Mouse (Mus musculus): ENCODE measurements around the gene Tmem115.
"Not testable (repeated sequence)": the region's sequence is repeated elsewhere in the genome, so short reads cannot be mapped to it uniquely, and the experiment has no call there.

Gene Tmem115

DNA sequence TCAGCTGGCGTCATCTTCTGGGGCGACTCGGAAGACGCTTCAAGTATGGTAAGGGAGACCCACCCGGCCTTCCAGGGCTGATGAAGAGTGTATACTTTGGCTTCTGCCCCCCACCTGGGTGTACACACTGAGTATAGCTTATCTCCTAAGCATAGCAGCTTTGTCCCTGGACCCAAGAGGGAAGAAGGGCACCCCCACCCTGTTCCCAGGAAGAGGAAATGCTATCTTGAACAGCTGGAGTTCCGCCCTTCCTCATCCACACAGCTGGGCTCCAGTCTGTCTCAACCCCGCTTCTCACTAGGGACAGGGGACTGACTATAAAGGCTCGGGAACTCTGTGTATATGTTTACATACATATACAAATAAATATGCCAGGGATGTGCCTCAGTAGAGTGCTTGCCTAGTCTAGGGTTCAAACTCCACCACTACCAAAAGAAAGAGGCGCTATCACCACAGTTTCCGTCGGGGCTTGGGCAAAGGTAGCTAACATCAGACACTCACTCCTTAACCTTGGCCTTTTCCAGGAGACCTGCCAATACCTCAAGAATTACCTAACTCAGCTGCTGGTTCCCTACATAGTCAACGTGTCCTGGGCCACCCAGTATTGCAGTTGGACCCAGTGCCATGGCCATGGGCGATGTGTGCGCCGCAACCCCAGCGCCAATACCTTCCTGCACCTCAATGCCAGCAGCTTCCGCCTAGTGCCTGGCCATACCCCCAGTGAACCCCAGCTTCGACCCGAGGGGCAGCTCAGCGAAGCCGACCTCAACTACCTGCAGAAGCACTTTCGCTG lies 38.0 kb downstream of the Tmem115 start:
- DNase-seq (ENCODE audit: low read depth) = no peak

DNA sequence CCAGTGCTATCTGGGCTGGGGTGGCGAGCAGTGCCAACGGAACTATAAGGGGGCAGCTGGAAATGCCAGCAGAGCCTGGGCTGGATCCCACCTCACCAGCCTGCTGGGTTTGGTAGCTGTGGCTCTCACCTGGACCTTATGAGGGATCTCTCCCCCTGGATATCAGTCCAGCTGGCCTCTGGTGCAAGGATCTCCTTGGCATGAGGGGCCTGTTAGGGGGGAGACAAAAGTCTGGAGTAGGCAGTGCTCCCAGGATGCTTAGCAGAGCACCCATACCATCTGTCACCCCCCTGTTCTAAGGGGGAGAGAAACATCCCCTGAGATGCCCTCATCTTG lies 38.5 kb downstream of the Tmem115 start:
- DNase-seq (ENCODE audit: low read depth) = no peak

DNA sequence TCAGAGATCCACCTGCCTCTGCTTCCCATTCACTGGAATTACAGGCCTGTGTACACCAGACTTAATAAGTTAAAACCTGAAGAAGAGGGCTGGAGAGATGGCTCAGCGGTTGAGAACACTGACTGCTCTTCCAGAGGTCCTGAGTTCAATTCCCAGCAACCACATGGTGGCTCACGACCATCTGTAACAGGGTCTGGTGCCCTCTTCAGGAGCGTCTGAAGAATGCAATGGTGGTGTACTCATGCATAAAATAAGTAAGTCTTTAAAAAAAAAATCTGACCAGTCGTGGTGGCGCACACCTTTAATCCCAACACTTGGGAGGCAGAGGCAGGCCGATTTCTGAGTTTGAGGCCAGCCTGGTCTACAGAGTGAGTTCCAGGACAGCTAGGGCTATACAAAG lies 40.0 kb downstream of the Tmem115 start:
- not testable (repeated sequence) for DNase-seq (ENCODE audit: low read depth)

DNA sequence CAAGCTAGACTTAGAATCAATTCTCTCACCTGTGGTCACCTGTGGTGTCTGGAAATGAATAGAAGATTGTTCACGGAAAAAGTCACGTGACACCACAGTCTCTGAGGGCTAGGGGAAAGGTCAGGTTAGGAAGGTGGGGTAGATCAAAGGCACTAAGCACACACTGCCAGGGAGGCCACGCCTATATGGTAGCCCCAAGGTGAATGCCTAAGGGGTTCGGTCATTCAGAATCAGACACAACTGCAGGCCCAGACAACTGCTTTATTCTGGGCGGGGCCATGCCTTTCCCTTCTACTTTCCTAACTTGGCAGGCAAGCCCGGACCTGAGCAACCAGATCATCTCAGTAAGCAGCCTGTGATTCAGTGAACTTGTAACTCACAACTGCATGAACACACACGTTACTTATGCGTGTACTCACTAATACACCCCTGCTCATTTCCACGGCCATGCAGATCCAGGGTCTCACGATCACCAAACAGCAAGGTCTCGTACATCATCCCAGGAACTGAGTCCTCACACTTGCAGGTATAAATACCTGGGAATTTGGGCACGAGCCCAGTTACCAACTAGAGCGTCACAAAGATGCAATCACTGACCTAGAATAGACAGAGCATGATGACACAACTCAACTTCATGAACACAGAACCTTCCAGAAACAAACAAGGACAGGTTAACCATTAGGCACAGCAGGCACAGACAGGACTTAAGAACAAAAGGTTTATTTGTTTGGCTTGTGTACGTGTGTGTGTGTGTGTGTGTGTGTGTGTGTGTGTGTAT lies 42.0 kb downstream of the Tmem115 start:
- no peak for DNase-seq (ENCODE audit: low read depth)

DNA sequence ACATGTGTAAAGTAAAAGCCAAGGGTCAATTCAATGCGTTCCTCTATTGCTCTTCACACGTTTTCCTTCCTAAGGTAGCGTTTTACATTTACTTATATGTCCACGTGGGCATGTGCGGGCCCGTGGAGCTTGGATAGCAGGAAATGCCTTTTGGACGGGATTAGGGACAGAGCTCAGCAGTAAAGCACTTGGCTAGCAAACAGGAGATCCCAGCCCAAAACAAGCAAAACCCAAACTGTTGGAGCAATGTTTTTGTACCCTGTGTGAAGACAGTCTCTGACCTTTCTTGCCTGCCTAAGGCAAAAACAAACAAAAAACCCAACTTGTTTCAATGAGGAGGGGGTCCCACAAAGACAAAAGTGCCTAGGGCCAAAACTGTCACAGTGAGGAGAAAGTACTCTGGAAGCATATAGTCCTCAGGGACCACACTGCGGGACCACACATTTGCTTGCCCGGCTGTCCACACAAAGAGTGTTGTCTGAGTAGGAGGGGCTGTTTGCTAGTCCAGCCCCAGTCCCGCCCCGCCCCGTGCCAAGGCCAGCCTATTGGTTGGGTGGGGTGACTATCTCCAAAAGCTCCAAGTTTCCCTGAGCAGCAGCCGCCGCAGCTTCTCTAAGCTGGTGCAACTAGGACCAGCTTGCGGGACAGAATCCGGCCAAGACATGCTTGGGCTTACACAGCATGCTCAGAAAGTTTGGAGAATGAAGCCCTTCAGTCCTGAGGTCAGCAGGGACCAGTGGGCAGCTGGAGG lies 42.8 kb downstream of the Tmem115 start, which contains the start of gene Hyal1:
Gene Hyal1 (plus strand): TSS at position 571 of the 751 bp plus-strand sequence.
- DNase-seq (ENCODE audit: low read depth) = peak; percentile 81

DNA sequence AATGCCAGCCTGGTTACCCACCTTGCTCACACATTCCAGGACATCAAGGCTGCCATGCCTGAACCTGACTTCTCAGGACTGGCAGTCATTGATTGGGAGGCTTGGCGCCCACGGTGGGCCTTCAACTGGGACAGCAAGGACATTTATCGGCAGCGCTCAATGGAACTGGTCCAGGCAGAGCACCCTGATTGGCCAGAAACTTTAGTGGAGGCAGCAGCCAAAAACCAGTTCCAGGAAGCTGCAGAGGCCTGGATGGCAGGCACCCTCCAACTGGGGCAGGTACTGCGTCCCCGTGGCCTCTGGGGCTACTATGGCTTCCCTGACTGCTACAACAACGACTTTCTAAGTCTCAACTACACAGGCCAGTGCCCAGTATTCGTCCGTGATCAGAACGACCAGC lies 44.1 kb downstream of the Tmem115 start:
- DNase-seq (ENCODE audit: low read depth) = no peak

DNA sequence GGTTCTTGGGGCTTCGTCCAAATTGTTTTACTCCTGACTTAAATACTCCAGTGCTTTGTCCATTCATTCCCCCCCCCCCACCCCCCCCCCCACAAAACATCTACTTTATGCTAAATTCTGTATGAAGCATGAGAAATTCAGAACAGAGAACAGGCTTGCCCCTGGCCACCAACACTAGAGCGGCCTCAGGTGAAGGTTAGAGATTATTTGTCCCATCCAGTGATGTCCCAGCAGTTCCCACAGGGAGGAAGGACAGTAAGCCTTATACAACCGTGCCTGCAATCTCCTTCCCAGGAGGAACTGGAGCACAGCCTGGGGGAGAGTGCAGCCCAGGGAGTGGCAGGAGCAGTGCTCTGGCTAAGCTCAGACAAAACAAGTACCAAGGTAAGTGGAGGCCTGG lies 44.8 kb downstream of the Tmem115 start, which contains the start of gene Naa80:
Gene Naa80 (plus strand): TSS at position 301 of the 400 bp plus-strand sequence.
- DNase-seq (ENCODE audit: low read depth) = no peak

DNA sequence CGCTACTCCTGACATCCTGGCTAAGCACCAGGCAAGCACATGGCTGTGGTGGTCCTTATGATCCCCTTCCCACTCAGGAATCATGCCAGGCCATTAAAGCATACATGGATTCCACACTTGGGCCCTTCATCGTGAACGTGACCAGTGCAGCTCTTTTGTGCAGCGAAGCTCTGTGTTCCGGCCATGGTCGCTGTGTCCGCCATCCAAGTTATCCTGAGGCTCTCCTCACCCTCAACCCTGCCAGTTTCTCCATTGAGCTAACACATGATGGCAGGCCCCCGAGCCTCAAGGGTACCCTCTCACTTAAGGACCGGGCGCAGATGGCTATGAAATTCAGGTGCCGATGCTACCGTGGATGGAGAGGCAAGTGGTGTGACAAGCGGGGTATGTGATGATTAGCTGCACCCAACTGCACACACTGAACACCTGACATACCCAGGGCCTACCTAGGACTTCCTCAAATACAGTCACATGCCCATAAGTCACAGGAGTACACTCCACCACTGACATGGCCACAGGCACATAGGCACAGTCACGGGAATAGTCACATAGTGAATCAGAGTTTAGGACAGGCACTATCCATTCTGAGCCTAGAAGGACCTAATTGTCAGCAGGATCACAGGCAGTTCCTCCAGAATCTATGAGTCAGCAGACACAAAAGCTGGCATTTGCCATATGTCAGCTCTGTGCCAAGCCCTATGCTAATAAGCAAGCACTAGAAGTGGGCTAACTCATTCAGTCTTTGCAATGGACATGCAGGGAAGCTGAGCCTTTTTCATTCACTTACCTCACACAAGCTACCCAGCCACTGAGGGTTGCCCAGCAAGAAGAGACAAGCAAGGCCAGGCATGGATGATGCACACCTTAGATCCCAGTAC lies 45.5 kb downstream of the Tmem115 start:
- DNase-seq (ENCODE audit: low read depth) = no peak

DNA sequence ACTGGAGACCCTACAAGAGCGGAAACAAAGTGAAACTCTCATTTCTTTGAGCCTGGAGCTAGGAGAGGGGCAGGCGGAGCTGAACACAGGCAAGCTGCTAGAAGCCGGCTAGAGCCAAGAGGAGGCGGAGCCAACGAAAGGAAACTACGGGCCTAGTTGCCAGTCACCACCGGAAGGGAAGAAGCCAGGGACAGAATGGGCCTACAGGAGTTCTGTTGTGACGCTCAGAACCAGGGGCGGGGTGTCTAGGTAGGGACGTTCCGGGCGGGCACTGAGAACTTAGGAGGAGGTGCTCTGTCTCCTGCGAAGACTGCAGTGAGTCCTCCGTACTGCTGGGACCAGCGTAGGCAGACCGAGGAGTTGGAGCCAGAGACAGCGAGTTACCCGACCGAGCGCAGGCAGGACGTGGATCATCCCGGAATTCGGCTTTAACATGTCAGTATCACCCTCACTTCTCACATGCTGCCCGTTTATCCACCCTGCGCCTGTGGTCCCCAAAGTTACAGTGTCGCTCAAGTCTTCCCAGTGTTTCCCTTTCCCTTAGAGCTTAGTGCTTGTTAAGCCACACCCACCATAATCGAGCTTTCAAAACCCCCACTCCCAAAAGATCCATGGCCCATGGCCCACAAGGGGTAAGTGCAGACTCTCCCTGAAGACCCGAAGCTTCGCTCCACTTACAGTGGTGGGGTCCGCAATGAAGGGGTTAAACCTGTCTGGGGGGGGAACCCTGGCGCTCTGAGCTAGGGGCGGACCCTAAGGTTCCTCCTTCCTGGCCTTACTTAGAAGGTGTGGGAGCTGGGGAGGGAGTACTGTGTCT lies 47.0 kb downstream of the Tmem115 start, which contains the start of gene Hyal3:
Gene Hyal3 (plus strand): TSS at position 318 of the 817 bp plus-strand sequence.
- DNase-seq (ENCODE audit: low read depth) = peak; percentile 85

DNA sequence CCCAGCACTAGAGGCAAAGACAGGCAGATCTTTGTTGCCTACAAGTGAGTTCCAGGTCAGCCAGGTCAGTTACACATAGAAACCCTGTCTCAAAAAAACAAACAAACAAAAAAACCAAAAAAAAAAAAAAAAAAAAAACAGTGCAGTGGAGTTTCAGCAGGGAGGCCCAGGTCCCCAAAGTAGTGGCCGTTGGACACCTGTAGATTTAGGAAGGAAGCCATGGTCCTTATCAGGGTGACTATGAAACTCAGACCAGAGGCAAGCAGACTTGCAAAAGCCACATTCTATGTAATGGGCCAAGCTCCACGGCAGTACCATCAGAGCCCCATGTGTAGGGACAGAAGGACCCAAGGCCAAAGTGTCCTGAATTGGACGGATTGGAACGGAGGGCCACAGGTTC lies 47.8 kb downstream of the Tmem115 start:
- DNase-seq (ENCODE audit: low read depth) = no peak

DNA sequence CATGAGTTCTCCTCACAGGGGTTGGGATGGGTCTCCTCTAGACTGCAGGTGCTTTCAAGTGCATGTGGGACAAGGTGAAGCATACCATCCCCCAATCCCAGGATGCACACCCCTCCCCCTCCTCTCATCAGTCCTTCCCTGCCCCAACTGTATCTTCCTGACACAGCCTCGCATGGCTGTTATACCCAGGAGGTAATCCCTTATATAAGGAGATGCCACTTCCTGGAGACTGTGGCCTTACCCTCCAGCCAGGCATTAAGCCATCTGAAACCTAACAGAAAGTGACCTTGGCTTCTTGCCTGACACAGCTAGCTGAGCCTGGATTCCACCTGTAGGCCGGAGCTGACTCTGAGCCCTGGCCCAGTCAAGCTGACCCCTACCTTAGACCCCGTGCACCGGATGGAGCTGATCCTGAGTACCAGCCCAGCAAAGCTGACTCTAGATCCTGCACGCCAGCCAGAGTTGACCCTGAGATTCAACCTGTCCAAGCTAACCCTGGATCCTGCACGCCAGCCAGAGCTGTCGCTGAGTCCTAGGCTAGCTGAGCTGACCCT lies 48.8 kb downstream of the Tmem115 start:
- no peak for DNase-seq (ENCODE audit: low read depth)

DNA sequence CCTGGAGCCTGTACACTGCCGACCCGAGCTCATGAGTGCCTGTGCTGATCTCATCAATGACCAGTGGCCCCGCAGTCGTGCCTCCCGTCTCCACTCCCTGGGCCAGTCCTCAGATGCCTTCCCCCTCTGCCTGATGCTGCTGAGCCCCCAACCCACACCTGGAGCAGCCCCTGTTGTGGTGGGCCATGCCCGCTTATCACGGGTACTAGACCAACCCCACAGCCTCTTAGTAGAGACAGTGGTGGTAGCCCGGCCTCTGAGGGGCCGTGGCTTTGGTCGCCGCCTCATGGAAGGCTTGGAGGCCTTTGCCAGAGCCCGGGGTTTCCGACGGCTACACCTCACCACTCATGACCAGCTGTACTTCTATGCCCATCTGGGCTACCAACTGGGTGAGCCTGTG lies 49.4 kb downstream of the Tmem115 start:
- DNase-seq (ENCODE audit: low read depth) = no peak

DNA sequence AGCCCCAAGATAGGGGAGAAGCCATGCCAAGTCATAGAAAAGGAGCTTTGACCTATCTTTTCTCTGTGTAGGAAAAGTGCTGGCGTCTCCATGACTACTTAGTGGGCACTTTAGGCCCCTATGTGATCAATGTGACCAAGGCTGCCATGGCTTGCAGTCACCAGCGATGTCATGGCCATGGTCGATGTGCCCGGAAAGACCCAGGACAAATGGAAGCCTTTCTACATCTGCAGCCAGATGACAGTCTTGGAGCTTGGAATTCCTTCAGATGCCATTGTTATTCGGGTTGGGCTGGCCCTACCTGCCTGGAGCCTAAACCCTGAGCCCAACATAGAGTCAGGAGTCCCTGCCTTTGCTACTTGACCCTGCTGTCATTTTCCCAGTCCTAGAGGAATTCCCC lies 52.8 kb downstream of the Tmem115 start:
- no peak for DNase-seq (ENCODE audit: low read depth)

DNA sequence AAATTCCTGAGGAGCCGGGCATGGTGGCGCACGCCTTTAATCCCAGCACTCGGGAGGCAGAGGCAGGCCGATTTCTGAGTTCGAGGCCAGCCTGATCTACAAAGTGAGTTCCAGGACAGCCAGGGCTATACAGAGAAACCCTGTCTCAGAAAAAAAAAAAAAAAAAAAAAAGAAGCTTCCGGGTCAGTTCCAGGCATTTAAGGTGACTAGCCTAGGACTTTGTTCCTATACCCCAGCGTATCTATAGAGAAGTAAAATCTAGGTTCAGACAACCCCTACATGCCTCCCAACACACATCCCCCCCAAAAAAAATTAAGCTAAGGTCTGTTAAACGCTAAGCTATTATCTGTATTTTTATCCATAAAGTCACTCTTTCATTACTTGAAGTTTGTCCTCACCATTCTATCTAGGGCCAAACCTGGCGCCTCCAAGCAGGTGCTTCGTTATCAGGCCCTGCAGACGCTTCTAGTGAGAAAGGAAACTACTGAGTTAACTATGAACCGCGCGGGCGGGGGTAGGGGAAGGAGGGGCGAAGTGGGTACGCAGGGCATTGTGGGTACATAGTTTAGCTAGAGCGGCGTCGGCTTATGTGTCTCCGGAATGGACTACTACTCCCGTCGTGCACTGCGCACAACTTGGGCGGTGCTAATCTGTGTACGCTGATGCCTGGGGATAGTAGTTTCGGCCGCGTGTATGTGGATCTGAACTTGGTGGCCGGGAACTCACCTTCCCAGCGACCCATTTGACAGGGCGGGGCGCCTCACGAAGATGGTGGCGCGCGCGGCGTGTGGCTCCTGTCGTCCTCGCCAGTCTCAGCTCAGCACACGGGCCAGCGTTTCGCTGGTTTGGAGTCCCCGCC lies 53.5 kb downstream of the Tmem115 start, which contains the start of gene Ifrd2:
Gene Ifrd2 (plus strand): TSS at position 669 of the 859 bp plus-strand sequence.
- peak; percentile 99 for DNase-seq (ENCODE audit: low read depth)

DNA sequence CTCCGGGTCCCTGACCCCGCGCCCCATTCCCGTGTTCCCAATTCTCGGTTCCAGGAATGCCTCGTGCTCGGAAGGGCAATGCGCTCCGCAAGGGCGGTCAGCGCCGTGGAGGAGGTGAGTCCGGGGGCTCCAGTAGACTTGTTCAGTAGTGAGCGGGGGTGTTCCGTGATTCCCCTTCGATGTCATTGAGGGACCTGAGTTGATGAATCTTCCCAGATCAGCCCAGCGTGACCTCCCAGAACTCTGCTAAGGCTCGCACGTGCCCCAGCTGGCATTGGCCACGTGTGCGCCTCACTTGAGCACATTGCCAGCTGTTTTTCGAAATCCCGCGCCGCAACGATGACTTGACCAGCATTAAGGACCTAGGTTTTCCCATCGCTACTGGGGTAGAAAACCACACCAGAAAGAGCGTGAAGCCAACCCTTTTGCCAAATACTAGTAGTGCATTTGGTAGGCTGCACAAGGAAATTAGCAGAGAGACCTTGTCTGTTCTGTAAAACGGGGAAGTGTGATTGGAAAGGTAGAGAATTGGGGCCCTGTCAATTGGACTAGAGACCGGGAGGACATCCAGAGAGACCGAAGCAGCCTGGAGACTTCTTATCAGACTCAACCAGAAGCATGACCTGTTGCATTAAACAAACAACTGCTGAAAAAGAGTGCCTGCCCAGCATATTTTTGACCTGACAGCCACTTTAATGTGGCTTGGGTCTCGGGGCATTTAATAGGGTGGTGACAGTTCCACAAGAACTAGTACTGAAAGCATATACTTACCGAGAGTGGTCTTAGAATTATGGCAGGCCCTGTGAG lies 54.3 kb downstream of the Tmem115 start:
- no peak for DNase-seq (ENCODE audit: low read depth)

Measured in fibroblast of lung, adult 2 months (primary cell).